Mouse (Mus musculus): ENCODE data around the gene Gm9821. TPM values are rescaled to one million over a fixed set of nuclear protein-coding genes. Genes with fewer than 3 reads are reported as not detected.

The Gm9821 gene
- total and polyA plus RNA-seq, 2 experiments: not detected

- 86% methylated on average over 5 of the region's 5 CpGs for WGBS
- DNase-seq (ENCODE audit: extremely low read depth, low read depth, low spot score): no peak
These were observed 40.7 kb upstream of the Gm9821 start for GRCm38 (mm10) chr2:91904618-91905307.

GRCm38 (mm10) chr2:91906141-91906540 is 39.4 kb upstream of the Gm9821 start:
- DNase-seq (ENCODE audit: extremely low read depth, low read depth, low spot score): peak; percentile 86
- Histone ChIP-seq H3K9ac (ENCODE audit: low read depth, low read length) (no peak overlapping the region), H3K4me3 (ENCODE audit: insufficient read depth, low read depth, low read length) (no peak overlapping the region), H3K4me1 (ENCODE audit: control insufficient read depth, insufficient read depth, low read length) (peaks cover 3% of the 10 kb centered on the region), H3K36me3 (ENCODE audit: control insufficient read depth, insufficient read depth, low read length) (peaks cover 41% of the 10 kb centered on the region), H3K27me3 (ENCODE audit: control insufficient read depth, insufficient read depth, low read length) (no peaks in the 10 kb centered on the region), H3K79me2 (ENCODE audit: control insufficient read depth, insufficient read depth, low read length) (no peaks in the 10 kb centered on the region), H3K27ac (replicated peaks; ENCODE audit: insufficient read depth, low read depth, low read length) (no peak overlapping the region)
- TF ChIP-seq CTCF (IDR thresholded peaks at IDR 0.05; ENCODE audit: low read depth, low read length): no peak
- TF ChIP-seq POLR2A (IDR thresholded peaks at IDR 0.05; ENCODE audit: extremely low read depth, insufficient read depth, low read length): no peak
- WGBS: 49% methylated on average over 2 of the region's 2 CpGs

More at GRCm38 (mm10) chr2:91904618-91905307, 40.7 kb upstream of the Gm9821 start:
- Histone ChIP-seq H3K4me3 (ENCODE audit: insufficient read depth, low read depth, low read length) (no peak overlapping the region), H3K27me3 (ENCODE audit: control insufficient read depth, insufficient read depth, low read length) (no peaks in the 10 kb centered on the region), H3K79me2 (ENCODE audit: control insufficient read depth, insufficient read depth, low read length) (no peaks in the 10 kb centered on the region), H3K27ac (replicated peaks; ENCODE audit: insufficient read depth, low read depth, low read length) (no peak overlapping the region), H3K4me1 (ENCODE audit: control insufficient read depth, insufficient read depth, low read length) (peaks cover 3% of the 10 kb centered on the region), H3K9ac (ENCODE audit: low read depth, low read length) (no peak overlapping the region), H3K36me3 (ENCODE audit: control insufficient read depth, insufficient read depth, low read length) (peaks cover 42% of the 10 kb centered on the region)
- no peak for TF ChIP-seq CTCF (IDR thresholded peaks at IDR 0.05; ENCODE audit: low read depth, low read length)

GRCm38 (mm10) chr2:91912616-91913015 is 32.9 kb upstream of the Gm9821 start:
- no peak for DNase-seq (ENCODE audit: extremely low read depth, low read depth, low spot score)
- Histone ChIP-seq H3K27ac (replicated peaks; ENCODE audit: insufficient read depth, low read depth, low read length) (no peak overlapping the region), H3K9ac (ENCODE audit: low read depth, low read length) (no peak overlapping the region), H3K27me3 (ENCODE audit: control insufficient read depth, insufficient read depth, low read length) (no peaks in the 10 kb centered on the region), H3K79me2 (ENCODE audit: control insufficient read depth, insufficient read depth, low read length) (no peaks in the 10 kb centered on the region), H3K4me1 (ENCODE audit: control insufficient read depth, insufficient read depth, low read length) (no peaks in the 10 kb centered on the region), H3K36me3 (ENCODE audit: control insufficient read depth, insufficient read depth, low read length) (peaks cover 57% of the 10 kb centered on the region), H3K4me3 (ENCODE audit: insufficient read depth, low read depth, low read length) (no peak overlapping the region)
- TF ChIP-seq CTCF (IDR thresholded peaks at IDR 0.05; ENCODE audit: low read depth, low read length) (no peak), POLR2A (IDR thresholded peaks at IDR 0.05; ENCODE audit: extremely low read depth, insufficient read depth, low read length) (no peak)
- WGBS: 85% methylated on average over 3 of the region's 3 CpGs

- TF ChIP-seq CTCF (IDR thresholded peaks at IDR 0.05; ENCODE audit: low read depth, low read length) (no peak), POLR2A (IDR thresholded peaks at IDR 0.05; ENCODE audit: extremely low read depth, insufficient read depth, low read length) (no peak)
- peaks cover 53% of the 10 kb centered on the region for H3K36me3 ChIP-seq (ENCODE audit: control insufficient read depth, insufficient read depth, low read length)
- no peak overlapping the region for H3K9ac ChIP-seq (ENCODE audit: low read depth, low read length)
- no peaks in the 10 kb centered on the region for H3K4me1 ChIP-seq (ENCODE audit: control insufficient read depth, insufficient read depth, low read length)
- DNase-seq (ENCODE audit: extremely low read depth, low read depth, low spot score): no peak
- 84% methylated on average over 7 of the region's 7 CpGs for WGBS
- H3K79me2 ChIP-seq (ENCODE audit: control insufficient read depth, insufficient read depth, low read length): no peaks in the 10 kb centered on the region
- H3K27me3 ChIP-seq (ENCODE audit: control insufficient read depth, insufficient read depth, low read length): no peaks in the 10 kb centered on the region
- H3K27ac ChIP-seq (replicated peaks; ENCODE audit: insufficient read depth, low read depth, low read length): no peak overlapping the region
- H3K4me3 ChIP-seq (ENCODE audit: insufficient read depth, low read depth, low read length): no peak overlapping the region
These were observed 32.0 kb upstream of the Gm9821 start for GRCm38 (mm10) chr2:91913328-91914110.

GRCm38 (mm10) chr2:91916346-91916977 is 29.0 kb upstream of the Gm9821 start:
- Histone ChIP-seq H3K9ac (ENCODE audit: low read depth, low read length) (no peak overlapping the region), H3K4me3 (ENCODE audit: insufficient read depth, low read depth, low read length) (no peak overlapping the region), H3K79me2 (ENCODE audit: control insufficient read depth, insufficient read depth, low read length) (no peaks in the 10 kb centered on the region), H3K36me3 (ENCODE audit: control insufficient read depth, insufficient read depth, low read length) (peaks cover 30% of the 10 kb centered on the region), H3K27ac (replicated peaks; ENCODE audit: insufficient read depth, low read depth, low read length) (no peak overlapping the region), H3K4me1 (ENCODE audit: control insufficient read depth, insufficient read depth, low read length) (no peaks in the 10 kb centered on the region), H3K27me3 (ENCODE audit: control insufficient read depth, insufficient read depth, low read length) (no peaks in the 10 kb centered on the region)
- 87% methylated on average over 7 of the region's 7 CpGs for WGBS
- no peak for TF ChIP-seq POLR2A (IDR thresholded peaks at IDR 0.05; ENCODE audit: extremely low read depth, insufficient read depth, low read length)
- TF ChIP-seq CTCF (IDR thresholded peaks at IDR 0.05; ENCODE audit: low read depth, low read length): no peak
- DNase-seq (ENCODE audit: extremely low read depth, low read depth, low spot score): no peak

Measured in liver, adult 2 months (tissue).